Mouse (Mus musculus): Measurements from ENCODE around the gene Mvb12b. TPM values are rescaled to one million over a fixed set of nuclear protein-coding genes. Genes with fewer than 3 reads are reported as not detected.

The Mvb12b gene
- total and polyA plus RNA-seq, 3 experiments, result 7.2 to 51.4 (median 46.2) TPM

- H3K36me3 ChIP-seq (replicated peaks), result peaks cover 81% of the 10 kb centered on the region
- no peaks in the 10 kb centered on the region for H3K27me3 ChIP-seq (ENCODE audit: insufficient read depth, low read length)
- H3K9me3 ChIP-seq (replicated peaks), result no peaks in the 10 kb centered on the region
- no peaks in the 10 kb centered on the region for H3K4me1 ChIP-seq (ENCODE audit: insufficient read depth, low read depth, low read length)
- no peak for TF ChIP-seq TAL1 (conservative IDR thresholded peaks at IDR 0.05; ENCODE audit: low read depth, low read length)
- TF ChIP-seq CTCF (IDR thresholded peaks at IDR 0.05; ENCODE audit: low read depth, low read length), result no peak
- TF ChIP-seq GATA2 (IDR thresholded peaks at IDR 0.05; ENCODE audit: borderline replicate concordance, low read depth, low read length), result no peak
- no peak for TF ChIP-seq GATA1 (IDR thresholded peaks at IDR 0.05; ENCODE audit: borderline replicate concordance, low read length)
- TF ChIP-seq POLR2AphosphoS5 (IDR thresholded peaks at IDR 0.05; ENCODE audit: insufficient replicate concordance, low read depth, low read length), result no peak
- no peak overlapping the region for H3K4me3 ChIP-seq (ENCODE audit: low read depth, low read length)
- ATAC-seq (ENCODE audit: extremely low read depth, insufficient number of reproducible peaks, low FRiP score, poor library complexity, severe bottlenecking) (no peak), DNase-seq (ENCODE audit: low spot score) (no peak)
Measured at GRCm38 (mm10) chr2:33745724-33746123, 142.0 kb downstream of the Mvb12b start.

- Histone ChIP-seq H3K9me3 (replicated peaks) (no peaks in the 10 kb centered on the region), H3K4me3 (ENCODE audit: low read depth, low read length) (no peak overlapping the region), H3K36me3 (replicated peaks) (peaks cover 73% of the 10 kb centered on the region), H3K4me1 (ENCODE audit: insufficient read depth, low read depth, low read length) (no peaks in the 10 kb centered on the region; the same call in 1 of the 2 replicates), H3K27me3 (ENCODE audit: insufficient read depth, low read length) (no peaks in the 10 kb centered on the region)
- DNase-seq (ENCODE audit: low spot score) (no peak), ATAC-seq (ENCODE audit: extremely low read depth, insufficient number of reproducible peaks, low FRiP score, poor library complexity, severe bottlenecking) (no peak)
- no peak for TF ChIP-seq POLR2AphosphoS5 (IDR thresholded peaks at IDR 0.05; ENCODE audit: insufficient replicate concordance, low read depth, low read length)
- no peak for TF ChIP-seq CTCF (IDR thresholded peaks at IDR 0.05; ENCODE audit: low read depth, low read length)
- TF ChIP-seq GATA2 (IDR thresholded peaks at IDR 0.05; ENCODE audit: borderline replicate concordance, low read depth, low read length), result no peak
- TF ChIP-seq TAL1 (conservative IDR thresholded peaks at IDR 0.05; ENCODE audit: low read depth, low read length), result no peak
- TF ChIP-seq GATA1 (IDR thresholded peaks at IDR 0.05; ENCODE audit: borderline replicate concordance, low read length), result no peak
Measured at GRCm38 (mm10) chr2:33737128-33737527, 150.6 kb downstream of the Mvb12b start.

- peak; percentile 73 for DNase-seq (ENCODE audit: low spot score)
- H3K36me3 ChIP-seq (replicated peaks), result peaks cover 75% of the 10 kb centered on the region
- no peaks in the 10 kb centered on the region for H3K27me3 ChIP-seq (ENCODE audit: insufficient read depth, low read length)
- no peak overlapping the region for H3K4me3 ChIP-seq (ENCODE audit: low read depth, low read length)
- no peak for ATAC-seq (ENCODE audit: extremely low read depth, insufficient number of reproducible peaks, low FRiP score, poor library complexity, severe bottlenecking)
- TF ChIP-seq CTCF (IDR thresholded peaks at IDR 0.05; ENCODE audit: low read depth, low read length) (peak; percentile 78), GATA1 (IDR thresholded peaks at IDR 0.05; ENCODE audit: borderline replicate concordance, low read length) (no peak)
- H3K9me3 ChIP-seq (replicated peaks), result no peaks in the 10 kb centered on the region
- H3K4me1 ChIP-seq (ENCODE audit: insufficient read depth, low read depth, low read length), result no peaks in the 10 kb centered on the region; the same call in 1 of the 2 replicates
Measured at GRCm38 (mm10) chr2:33736722-33737121, 151.0 kb downstream of the Mvb12b start.

- Histone ChIP-seq H3K4me3 (ENCODE audit: low read depth, low read length) (no peak overlapping the region), H3K36me3 (replicated peaks) (peaks cover 80% of the 10 kb centered on the region), H3K9me3 (replicated peaks) (no peaks in the 10 kb centered on the region), H3K27me3 (ENCODE audit: insufficient read depth, low read length) (no peaks in the 10 kb centered on the region), H3K4me1 (ENCODE audit: insufficient read depth, low read depth, low read length) (no peaks in the 10 kb centered on the region; the same call in 1 of the 2 replicates)
- peak; percentile 71 for DNase-seq (ENCODE audit: low spot score)
- ATAC-seq (ENCODE audit: extremely low read depth, insufficient number of reproducible peaks, low FRiP score, poor library complexity, severe bottlenecking), result 0 out of 2 replicates have a peak, but pooled peaks have one; percentile 8
- TF ChIP-seq CTCF (IDR thresholded peaks at IDR 0.05; ENCODE audit: low read depth, low read length), result peak; percentile 93
- no peak for TF ChIP-seq GATA1 (IDR thresholded peaks at IDR 0.05; ENCODE audit: borderline replicate concordance, low read length)
- TF ChIP-seq GATA2 (IDR thresholded peaks at IDR 0.05; ENCODE audit: borderline replicate concordance, low read depth, low read length), result no peak
- no peak for TF ChIP-seq TAL1 (conservative IDR thresholded peaks at IDR 0.05; ENCODE audit: low read depth, low read length)
- TF ChIP-seq POLR2AphosphoS5 (IDR thresholded peaks at IDR 0.05; ENCODE audit: insufficient replicate concordance, low read depth, low read length), result no peak
Measured at GRCm38 (mm10) chr2:33734781-33735485, 152.8 kb downstream of the Mvb12b start.

- peaks cover 51% of the 10 kb centered on the region for H3K36me3 ChIP-seq (replicated peaks)
- TF ChIP-seq TAL1 (conservative IDR thresholded peaks at IDR 0.05; ENCODE audit: low read depth, low read length), result no peak
- no peak for TF ChIP-seq CTCF (IDR thresholded peaks at IDR 0.05; ENCODE audit: low read depth, low read length)
- TF ChIP-seq POLR2AphosphoS5 (IDR thresholded peaks at IDR 0.05; ENCODE audit: insufficient replicate concordance, low read depth, low read length), result no peak
- no peak for TF ChIP-seq GATA1 (IDR thresholded peaks at IDR 0.05; ENCODE audit: borderline replicate concordance, low read length)
- TF ChIP-seq GATA2 (IDR thresholded peaks at IDR 0.05; ENCODE audit: borderline replicate concordance, low read depth, low read length), result no peak
- no peaks in the 10 kb centered on the region for H3K4me1 ChIP-seq (ENCODE audit: insufficient read depth, low read depth, low read length)
- H3K27me3 ChIP-seq (ENCODE audit: insufficient read depth, low read length), result no peaks in the 10 kb centered on the region
- no peak overlapping the region for H3K4me3 ChIP-seq (ENCODE audit: low read depth, low read length)
- ATAC-seq (ENCODE audit: extremely low read depth, insufficient number of reproducible peaks, low FRiP score, poor library complexity, severe bottlenecking) (no peak), DNase-seq (ENCODE audit: low spot score) (no peak)
- no peaks in the 10 kb centered on the region for H3K9me3 ChIP-seq (replicated peaks)
Measured at GRCm38 (mm10) chr2:33729701-33730100, 158.0 kb downstream of the Mvb12b start.

GRCm38 (mm10) chr2:33727199-33727598, 160.5 kb downstream of the Mvb12b start:
- TF ChIP-seq GATA2 (IDR thresholded peaks at IDR 0.05; ENCODE audit: borderline replicate concordance, low read depth, low read length) (no peak), POLR2AphosphoS5 (IDR thresholded peaks at IDR 0.05; ENCODE audit: insufficient replicate concordance, low read depth, low read length) (no peak), CTCF (IDR thresholded peaks at IDR 0.05; ENCODE audit: low read depth, low read length) (no peak), TAL1 (conservative IDR thresholded peaks at IDR 0.05; ENCODE audit: low read depth, low read length) (no peak), GATA1 (IDR thresholded peaks at IDR 0.05; ENCODE audit: borderline replicate concordance, low read length) (no peak)
- DNase-seq (ENCODE audit: low spot score) (no peak), ATAC-seq (ENCODE audit: extremely low read depth, insufficient number of reproducible peaks, low FRiP score, poor library complexity, severe bottlenecking) (no peak)
- H3K27me3 ChIP-seq (ENCODE audit: insufficient read depth, low read length), result no peaks in the 10 kb centered on the region
- no peak overlapping the region for H3K4me3 ChIP-seq (ENCODE audit: low read depth, low read length)
- H3K9me3 ChIP-seq (replicated peaks), result no peaks in the 10 kb centered on the region
- peaks cover 29% of the 10 kb centered on the region for H3K36me3 ChIP-seq (replicated peaks)
- H3K4me1 ChIP-seq (ENCODE audit: insufficient read depth, low read depth, low read length), result no peaks in the 10 kb centered on the region
